Mouse (Mus musculus) spleen, adult 2 months (tissue): ENCODE measurements around the gene Optc.

Source experiments
- CTCF ChIP-seq: fragments of 200-500 bp; IDR thresholded peaks from 2 replicates; pipeline ENCODE4 v1.5.1; 2011; ENCODE audit warnings: mild to moderate bottlenecking, inconsistent platforms; ENCODE audit not compliant: insufficient read depth, insufficient read length, insufficient replicate concordance; ENCODE audit errors: extremely low read depth
- POLR2A ChIP-seq: fragments of 200-500 bp; IDR thresholded peaks from 2 replicates; pipeline ENCODE4 v1.6.1; 2011; ENCODE audit warnings: low read depth, low read length, inconsistent platforms

GRCm38 (mm10) chr1:133889949-133890598, 17.7 kb downstream of the Optc start:
- TF ChIP-seq CTCF (no peak), POLR2A (no peak)
